Mouse (Mus musculus) MEL (cell line): Measurements from ENCODE around the gene Stard5. TPM values are rescaled to one million over a fixed set of nuclear protein-coding genes. Genes with fewer than 3 reads are reported as not detected.

ENCODE experiments used
- DNase-seq: peaks from one replicate; pipeline ENCODE4 v3.0.0; 2011; ENCODE audit warnings: low read depth, low spot score
- H3K27ac ChIP-seq: 2 replicates; pipeline ENCODE4 v1.5.1; 2012; ENCODE audit warnings: low read depth, mild to moderate bottlenecking, control low read depth, low read length, moderate library complexity; ENCODE audit not compliant: control insufficient read depth
- H3K27me3 ChIP-seq, 2 experiments: fragments of 150-350 bp in 1 of 2; sonication (generic) in 1 of 2; 2 replicates each; pipeline ENCODE4 v1.6.1; 2012; ENCODE audit warnings: low read length in 2 of 2, mild to moderate bottlenecking in 2 of 2, improper control_type of control experiment in 1 of 2, moderate library complexity in 1 of 2; ENCODE audit not compliant: insufficient read depth in 2 of 2, control insufficient read depth in 1 of 2
- H3K36me3 ChIP-seq, 2 experiments: 2 replicates each; pipeline ENCODE4 v1.6.1; 2012 to 2014; ENCODE audit warnings: low read length in 2 of 2, improper control_type of control experiment in 1 of 2, inconsistent platforms in 1 of 2, mild to moderate bottlenecking in 1 of 2; ENCODE audit not compliant: insufficient read depth in 2 of 2, control insufficient read depth in 1 of 2
- H3K4me1 ChIP-seq, 2 experiments: fragments of 150-350 bp in 1 of 2; sonication (generic) in 1 of 2; 2 replicates each; pipeline ENCODE4 v1.6.1; 2012; ENCODE audit warnings: low read length in 2 of 2, improper control_type of control experiment in 1 of 2, mild to moderate bottlenecking in 1 of 2; ENCODE audit not compliant: insufficient read depth in 2 of 2, control insufficient read depth in 1 of 2
- H3K4me3 ChIP-seq, 2 experiments: fragments of 150-350 bp in 1 of 2; sonication (generic) in 1 of 2; 2 replicates each; pipeline ENCODE4 v1.5.1; 2012; ENCODE audit warnings: low read depth in 2 of 2, low read length in 2 of 2, mild to moderate bottlenecking in 2 of 2, moderate library complexity in 2 of 2, control low read depth in 1 of 2, improper control_type of control experiment in 1 of 2; ENCODE audit not compliant: control insufficient read depth in 1 of 2, insufficient read depth in 1 of 2
- H3K79me2 ChIP-seq: 2 replicates; pipeline ENCODE4 v1.6.1; 2012; ENCODE audit warnings: mild to moderate bottlenecking, low read length, moderate library complexity; ENCODE audit not compliant: control insufficient read depth, poor library complexity, insufficient read depth
- H3K9ac ChIP-seq: 2 replicates; pipeline ENCODE4 v1.6.1; 2012; ENCODE audit warnings: low read depth, mild to moderate bottlenecking, control low read depth, low read length, moderate library complexity; ENCODE audit not compliant: control insufficient read depth, poor library complexity, severe bottlenecking
- H3K9me3 ChIP-seq: fragments of 150-350 bp; sonication (generic); replicated peaks from 2 replicates; pipeline ENCODE4 v1.6.1; 2012; ENCODE audit warnings: mild to moderate bottlenecking, low read length, improper control_type of control experiment, moderate library complexity; ENCODE audit not compliant: insufficient read depth
- CTCF ChIP-seq, 3 experiments: IDR thresholded peaks in 2 of 3; conservative IDR thresholded peaks in 1 of 3; 2 replicates each; pipeline ENCODE4 v1.5.1; 2011 to 2012; ENCODE audit warnings: low read length in 3 of 3, low read depth in 2 of 3, mild to moderate bottlenecking in 2 of 3, improper control_type of control experiment in 1 of 3, inconsistent platforms in 1 of 3, mixed read lengths in 1 of 3, moderate library complexity in 1 of 3; ENCODE audit not compliant: control insufficient read depth in 1 of 3, insufficient read depth in 1 of 3, poor library complexity in 1 of 3, severe bottlenecking in 1 of 3
- E2F4 ChIP-seq: IDR thresholded peaks from 2 replicates; pipeline ENCODE4 v1.6.1; 2011; ENCODE audit warnings: low read depth, low read length, improper control_type of control experiment, borderline replicate concordance
- EP300 ChIP-seq, 2 experiments: IDR thresholded peaks; 2 replicates each; pipeline ENCODE4 v1.6.1; 2011; ENCODE audit warnings: improper control_type of control experiment in 2 of 2, low read length in 2 of 2, low read depth in 1 of 2, mild to moderate bottlenecking in 1 of 2
- ETS1 ChIP-seq: IDR thresholded peaks from 2 replicates; pipeline ENCODE4 v1.6.1; 2012; ENCODE audit warnings: low read depth, mild to moderate bottlenecking, inconsistent platforms, low read length, improper control_type of control experiment, moderate library complexity
- GATA1 ChIP-seq: IDR thresholded peaks from 2 replicates; pipeline ENCODE4 v1.6.1; 2011; ENCODE audit warnings: low read depth, low read length, improper control_type of control experiment
- JUND ChIP-seq: IDR thresholded peaks from 2 replicates; pipeline ENCODE4 v1.6.1; 2011; ENCODE audit warnings: low read depth, mild to moderate bottlenecking, improper control_type of control experiment, low read length
- KAT2A ChIP-seq: conservative IDR thresholded peaks from 2 replicates; pipeline ENCODE4 v1.6.1; 2012; ENCODE audit warnings: low read depth, low read length, improper control_type of control experiment, inconsistent platforms
- MAFK ChIP-seq: IDR thresholded peaks from 2 replicates; pipeline ENCODE4 v1.6.1; 2011; ENCODE audit warnings: low read depth, mild to moderate bottlenecking, low read length, improper control_type of control experiment, borderline replicate concordance
- MAX ChIP-seq: IDR thresholded peaks from 2 replicates; pipeline ENCODE4 v1.6.1; 2011; ENCODE audit warnings: low read length, improper control_type of control experiment
- MAZ ChIP-seq: IDR thresholded peaks from 2 replicates; pipeline ENCODE4 v1.6.1; 2012; ENCODE audit warnings: low read depth, mild to moderate bottlenecking, inconsistent platforms, low read length, improper control_type of control experiment
- MEF2A ChIP-seq: IDR thresholded peaks from 2 replicates; pipeline ENCODE4 v1.6.1; 2014; ENCODE audit warnings: low read depth, mild to moderate bottlenecking, inconsistent platforms, low read length, improper control_type of control experiment; ENCODE audit not compliant: poor library complexity, insufficient replicate concordance, severe bottlenecking; ENCODE audit errors: extremely low read depth
- MYB ChIP-seq: IDR thresholded peaks from 2 replicates; pipeline ENCODE4 v1.6.1; 2011; ENCODE audit warnings: mild to moderate bottlenecking, low read depth, low read length, improper control_type of control experiment
- MYC ChIP-seq: IDR thresholded peaks from 2 replicates; pipeline ENCODE4 v1.6.1; 2011; ENCODE audit warnings: low read depth, mild to moderate bottlenecking, low read length, improper control_type of control experiment, moderate library complexity
- POLR2AphosphoS2 ChIP-seq: IDR thresholded peaks from 2 replicates; pipeline ENCODE4 v1.6.1; 2011; ENCODE audit warnings: low read length, improper control_type of control experiment
- RAD21 ChIP-seq: IDR thresholded peaks from 2 replicates; pipeline ENCODE4 v1.6.1; 2011; ENCODE audit warnings: mild to moderate bottlenecking, low read depth, low read length, improper control_type of control experiment
- RCOR1 ChIP-seq: IDR thresholded peaks from 2 replicates; pipeline ENCODE4 v1.6.1; 2012; ENCODE audit warnings: low read depth, mild to moderate bottlenecking, inconsistent platforms, low read length, improper control_type of control experiment
- SIN3A ChIP-seq: IDR thresholded peaks from 2 replicates; pipeline ENCODE4 v1.6.1; 2012; ENCODE audit warnings: low read length, improper control_type of control experiment, inconsistent platforms
- USF1 ChIP-seq: IDR thresholded peaks from 2 replicates; pipeline ENCODE4 v1.6.1; 2014; ENCODE audit warnings: low read depth, mild to moderate bottlenecking, inconsistent platforms, low read length, improper control_type of control experiment, moderate library complexity
- ZNF384 ChIP-seq: IDR thresholded peaks from 2 replicates; pipeline ENCODE4 v1.6.1; 2012; ENCODE audit warnings: low read depth, mild to moderate bottlenecking, inconsistent platforms, low read length, improper control_type of control experiment
- polyA plus RNA-seq, 2 experiments: library from polyadenylated mRNA; stranded (reverse) in 1 of 2; unstranded in 1 of 2; fragments of >175 nt in 1 of 2; fragments of >200 nt in 1 of 2; gene quantifications; 2 replicates each; pipeline versions ENCODE4 v1.2.1 to v1.2.4; 2012; ENCODE audit warnings: low replicate concordance in 2 of 2, low read depth in 1 of 2; ENCODE audit not compliant: insufficient read length in 2 of 2, insufficient read depth in 1 of 2, missing spikeins in 1 of 2
- total RNA-seq: library from RNA; depleted of rRNA; stranded (reverse); fragments of 300-350 nt; gene quantifications from 2 replicates; pipeline ENCODE4 v1.2.3, GENCODE M21; 2012

The Stard5 gene
- total and polyA plus RNA-seq, 3 experiments = 2.3 to 3.1 TPM; not detected in 1

- Histone ChIP-seq H3K4me3 (no peak overlapping the region), H3K9ac (no peak overlapping the region), H3K4me1 (no peaks in the 10 kb centered on the region), H3K79me2 (no peaks in the 10 kb centered on the region), H3K27ac (no peak overlapping the region), H3K9me3 (no peaks in the 10 kb centered on the region), H3K27me3 (no peaks in the 10 kb centered on the region; a peak in 1 of 4 replicates), H3K36me3 (no peaks in the 10 kb centered on the region)
- no peak for TF ChIP-seq POLR2AphosphoS2
- TF ChIP-seq MAZ = no peak
- no peak for TF ChIP-seq EP300 (IDR thresholded peaks at IDR 0.05; ENCODE audit: low read depth in 1 of 2, low read length in 2 of 2)
- peak; percentile 22 for TF ChIP-seq RAD21
- no peak for TF ChIP-seq ZNF384
- no peak for TF ChIP-seq GATA1
- peak; percentile 15 to 44 (median 34); a peak in 5 of 6 replicates for TF ChIP-seq CTCF (IDR thresholded peaks at IDR 0.05 in 2 of 3, conservative IDR thresholded peaks at IDR 0.05 in 1 of 3; ENCODE audit: control insufficient read depth in 1 of 3, insufficient read depth in 1 of 3, low read depth in 2 of 3, low read length in 3 of 3, poor library complexity in 1 of 3, severe bottlenecking in 1 of 3)
- no peak for TF ChIP-seq RCOR1
- TF ChIP-seq MYC = no peak
- TF ChIP-seq ETS1 = no peak
- TF ChIP-seq SIN3A = no peak
- no peak for TF ChIP-seq JUND
- TF ChIP-seq KAT2A = no peak
- no peak for TF ChIP-seq MAX
- no peak for DNase-seq
These were observed 37.0 kb downstream of the Stard5 start for GRCm38 (mm10) chr7:83668724-83669123.

- H3K9ac ChIP-seq = no peak overlapping the region
- H3K27ac ChIP-seq = no peak overlapping the region
- H3K9me3 ChIP-seq = no peaks in the 10 kb centered on the region
- DNase-seq = no peak
- TF ChIP-seq MYB (no peak), MEF2A (no peak), ZNF384 (no peak), CTCF (IDR thresholded peaks at IDR 0.05 in 2 of 3, conservative IDR thresholded peaks at IDR 0.05 in 1 of 3; ENCODE audit: control insufficient read depth in 1 of 3, insufficient read depth in 1 of 3, low read depth in 2 of 3, low read length in 3 of 3, poor library complexity in 1 of 3, severe bottlenecking in 1 of 3) (no peak), MAFK (no peak), USF1 (no peak), E2F4 (no peak)
- no peaks in the 10 kb centered on the region for H3K27me3 ChIP-seq
- H3K79me2 ChIP-seq = no peaks in the 10 kb centered on the region
- no peaks in the 10 kb centered on the region for H3K36me3 ChIP-seq
- no peaks in the 10 kb centered on the region for H3K4me1 ChIP-seq
- no peak overlapping the region for H3K4me3 ChIP-seq
These were observed 39.8 kb downstream of the Stard5 start for GRCm38 (mm10) chr7:83671573-83671972.
